Mouse (Mus musculus): ENCODE measurements at regions not wholly inside any gene's neighbourhood (a gene's known extent, or its start where the extent isn't known, plus 50 kb on each side); places are given as distances from the start of the nearest gene placed in this dataset.

- peak; percentile 41 for DNase-seq (ENCODE audit: low read depth, low spot score)
Observed at GRCm38 (mm10) chr19:37836900-37837299, 139.3 kb downstream of the Cyp26a1 start.
